15 mouse cellular contexts compared by ENCODE assay signal in the genomic region with DNA sequence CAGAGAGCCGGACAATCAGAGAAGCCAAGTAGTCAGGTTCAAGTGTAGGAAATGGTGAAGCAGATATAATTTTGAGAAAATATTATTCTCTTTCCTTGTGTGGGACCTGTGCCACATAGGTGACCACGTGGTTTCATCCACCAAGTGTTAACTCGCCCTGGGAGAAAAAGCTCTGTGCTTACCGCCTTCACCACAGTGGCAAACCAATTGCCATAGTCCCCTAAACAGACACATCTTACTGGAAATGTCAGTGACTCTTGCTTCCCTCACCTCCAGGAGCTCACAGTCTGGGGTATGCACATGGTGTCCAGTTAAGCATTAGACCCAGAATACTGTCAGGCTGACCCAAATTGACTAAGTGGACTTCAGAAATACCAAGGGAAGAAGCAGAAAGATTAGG.
"Had no signal": no experiment of that assay in that cellular context is flagged by ENCODE, and none has a peak within 500 bp of the region (broad histone marks: within the 10 kb centered on the region; RNA-seq: fewer than 3 reads in every experiment).

No protein-coding gene starts in this region.

- H3K27ac ChIP-seq: liver, embryonic 15.5 days; midbrain, embryonic 13.5 days; neural tube, embryonic 15.5 days; stomach, postnatal 0 days had no signal

- H3K36me3 ChIP-seq: liver, embryonic 15.5 days; midbrain, embryonic 13.5 days; neural tube, embryonic 15.5 days had no signal

- ATAC-seq: lung, postnatal 0 days; midbrain, embryonic 13.5 days had no signal

- H3K4me1 ChIP-seq: liver, embryonic 15.5 days had no signal

- H3K4me2 ChIP-seq: liver, embryonic 11.5 days; liver, embryonic 15.5 days; midbrain, embryonic 13.5 days; neural tube, embryonic 15.5 days had no signal

- H3K27me3 ChIP-seq: liver, embryonic 15.5 days; midbrain, embryonic 13.5 days had no signal

- H3K4me3 ChIP-seq: liver, embryonic 15.5 days; midbrain, embryonic 13.5 days; myocyte; neural tube, embryonic 15.5 days had no signal

- H3K9ac ChIP-seq: liver, embryonic 15.5 days; neural tube, embryonic 15.5 days had no signal

- H3K9me3 ChIP-seq: liver, embryonic 15.5 days; midbrain, embryonic 13.5 days; neural tube, embryonic 15.5 days had no signal

- DNase-seq: kidney, adult 8-10 months; kidney, postnatal 36 days; left cerebral cortex, postnatal 4 days; lung, adult 2 months; lung, postnatal 36 days; right cerebral cortex, adult 18-20 months; right cerebral cortex, postnatal 25 days; thymus, postnatal 25 days had no signal
